Mouse (Mus musculus) neural tube, embryonic 13.5 days (tissue): ENCODE measurements at regions not wholly inside any gene's neighbourhood (a gene's known extent, or its start where the extent isn't known, plus 50 kb on each side); places are given as distances from the start of the nearest gene placed in this dataset.

Experiments used
- ATAC-seq: fragments of 200-750 bp; cut with Nextera tagmentation; 2 replicates; pipeline ENCODE4 v1.8.0; 2017; ENCODE audit warnings: low read depth, mild to moderate bottlenecking, moderate TSS enrichment, moderate library complexity
- H3K27ac ChIP-seq: fragments of 300-500 bp; sonication (generic); replicated peaks from 2 replicates; pipeline ENCODE4 v1.5.1; 2015; ENCODE audit warnings: moderate library complexity, mild to moderate bottlenecking, inconsistent platforms
- H3K27me3 ChIP-seq: fragments of 300-500 bp; sonication (generic); 2 replicates; pipeline ENCODE4 v1.6.1; 2015; ENCODE audit warnings: mild to moderate bottlenecking, inconsistent platforms
- H3K36me3 ChIP-seq: fragments of 300-500 bp; sonication (generic); 2 replicates; pipeline ENCODE4 v1.6.1; 2015; ENCODE audit warnings: mild to moderate bottlenecking, inconsistent platforms
- H3K4me1 ChIP-seq: fragments of 300-500 bp; sonication (generic); replicated peaks from 2 replicates; pipeline ENCODE4 v1.6.1; 2015; ENCODE audit warnings: inconsistent platforms
- H3K4me2 ChIP-seq: fragments of 300-500 bp; sonication (generic); 2 replicates; pipeline ENCODE4 v1.6.1; 2015; ENCODE audit warnings: inconsistent platforms, mild to moderate bottlenecking, moderate library complexity
- H3K4me3 ChIP-seq: fragments of 300-500 bp; sonication (generic); 2 replicates; pipeline ENCODE4 v1.5.1; 2015; ENCODE audit warnings: mild to moderate bottlenecking, inconsistent platforms
- H3K9ac ChIP-seq: fragments of 300-500 bp; sonication (generic); 2 replicates; pipeline ENCODE4 v1.6.1; 2015; ENCODE audit warnings: moderate library complexity, mild to moderate bottlenecking, inconsistent platforms
- H3K9me3 ChIP-seq: fragments of 300-500 bp; sonication (generic); 2 replicates; pipeline ENCODE4 v1.6.1; 2016; ENCODE audit warnings: inconsistent platforms
- WGBS: fragments of 180-500 bp; shearing (Covaris S2); methylation state at CpG from one replicate; pipeline ENCODE4 v1.1.7; 2015; 5-methylcytosine and 5-hydroxymethylcytosine counted together

- Histone ChIP-seq H3K36me3 (no peaks in the 10 kb centered on the region), H3K9ac (no peak overlapping the region), H3K4me1 (no peaks in the 10 kb centered on the region), H3K4me3 (no peak overlapping the region), H3K27ac (no peak overlapping the region), H3K4me2 (no peak overlapping the region), H3K27me3 (no peaks in the 10 kb centered on the region), H3K9me3 (no peaks in the 10 kb centered on the region)
- ATAC-seq = no peak
- WGBS = 87% methylated on average over 1 of the region's 1 CpGs
These were observed 525.0 kb upstream of the Grm7 start for GRCm38 (mm10) chr6:110120406-110120805.

GRCm38 (mm10) chr6:110132271-110132670 is 513.1 kb upstream of the Grm7 start:
- H3K4me3 ChIP-seq = no peak overlapping the region
- WGBS = 86% methylated on average over 3 of the region's 3 CpGs
- H3K9ac ChIP-seq = no peak overlapping the region
- H3K27ac ChIP-seq = no peak overlapping the region
- no peaks in the 10 kb centered on the region for H3K9me3 ChIP-seq
- H3K27me3 ChIP-seq = no peaks in the 10 kb centered on the region
- H3K4me2 ChIP-seq = no peak overlapping the region
- peaks cover 1% of the 10 kb centered on the region; the same call in 1 of the 2 replicates for H3K4me1 ChIP-seq
- no peak for ATAC-seq
- no peaks in the 10 kb centered on the region for H3K36me3 ChIP-seq

- no peak for ATAC-seq
- 86% methylated on average over 1 of the region's 1 CpGs for WGBS
- Histone ChIP-seq H3K4me1 (peaks cover 4% of the 10 kb centered on the region; the same call in 1 of the 2 replicates), H3K36me3 (no peaks in the 10 kb centered on the region), H3K27me3 (no peaks in the 10 kb centered on the region), H3K9me3 (no peaks in the 10 kb centered on the region), H3K4me3 (no peak overlapping the region), H3K9ac (no peak overlapping the region), H3K27ac (no peak overlapping the region), H3K4me2 (no peak overlapping the region)
These were observed 511.8 kb upstream of the Grm7 start for GRCm38 (mm10) chr6:110133587-110133986.

GRCm38 (mm10) chr6:110137043-110137650 is 508.2 kb upstream of the Grm7 start:
- WGBS = 23% methylated on average over 7 of the region's 7 CpGs
- Histone ChIP-seq H3K4me3 (no peak overlapping the region), H3K27me3 (no peaks in the 10 kb centered on the region), H3K9ac (no peak overlapping the region), H3K4me2 (no peak overlapping the region), H3K4me1 (peaks cover 4% of the 10 kb centered on the region; the same call in 1 of the 2 replicates), H3K9me3 (no peaks in the 10 kb centered on the region), H3K36me3 (no peaks in the 10 kb centered on the region), H3K27ac (no peak overlapping the region)
- ATAC-seq = no peak

GRCm38 (mm10) chr6:110139396-110139795 is 506.0 kb upstream of the Grm7 start:
- H3K9me3 ChIP-seq = no peaks in the 10 kb centered on the region
- H3K27ac ChIP-seq = no peak overlapping the region
- no peaks in the 10 kb centered on the region for H3K36me3 ChIP-seq
- H3K9ac ChIP-seq = no peak overlapping the region
- no peak for ATAC-seq
- H3K27me3 ChIP-seq = no peaks in the 10 kb centered on the region
- WGBS = 90% methylated on average over 2 of the region's 2 CpGs
- H3K4me3 ChIP-seq = no peak overlapping the region
- H3K4me2 ChIP-seq = no peak overlapping the region
- H3K4me1 ChIP-seq = peaks cover 4% of the 10 kb centered on the region; the same call in 1 of the 2 replicates

GRCm38 (mm10) chr6:110168539-110168938 is 476.8 kb upstream of the Grm7 start:
- WGBS = 75% methylated on average over 2 of the region's 2 CpGs
- H3K27ac ChIP-seq = no peak overlapping the region
- ATAC-seq = no peak
- H3K4me3 ChIP-seq = no peak overlapping the region
- H3K36me3 ChIP-seq = no peaks in the 10 kb centered on the region
- H3K4me2 ChIP-seq = no peak overlapping the region
- no peak overlapping the region for H3K9ac ChIP-seq
- no peaks in the 10 kb centered on the region for H3K9me3 ChIP-seq
- no peaks in the 10 kb centered on the region for H3K27me3 ChIP-seq
- no peaks in the 10 kb centered on the region for H3K4me1 ChIP-seq

GRCm38 (mm10) chr6:110205973-110206372 is 439.4 kb upstream of the Grm7 start:
- no peak overlapping the region for H3K4me3 ChIP-seq
- H3K9ac ChIP-seq = no peak overlapping the region
- no peak overlapping the region for H3K4me2 ChIP-seq
- ATAC-seq = peak; percentile 61; the same call in 1 of the 2 replicates
- no peak overlapping the region for H3K27ac ChIP-seq
- 50% methylated on average over 2 of the region's 2 CpGs for WGBS
- H3K4me1 ChIP-seq = no peaks in the 10 kb centered on the region; the same call in 1 of the 2 replicates
- H3K9me3 ChIP-seq = no peaks in the 10 kb centered on the region
- H3K27me3 ChIP-seq = no peaks in the 10 kb centered on the region
- no peaks in the 10 kb centered on the region for H3K36me3 ChIP-seq

GRCm38 (mm10) chr6:110208822-110209221 is 436.6 kb upstream of the Grm7 start:
- no peaks in the 10 kb centered on the region; the same call in 1 of the 2 replicates for H3K4me1 ChIP-seq
- H3K27ac ChIP-seq = no peak overlapping the region
- WGBS = 83% methylated on average over 1 of the region's 1 CpGs
- H3K27me3 ChIP-seq = no peaks in the 10 kb centered on the region
- H3K4me2 ChIP-seq = no peak overlapping the region
- no peaks in the 10 kb centered on the region for H3K36me3 ChIP-seq
- no peak for ATAC-seq
- no peaks in the 10 kb centered on the region for H3K9me3 ChIP-seq
- H3K4me3 ChIP-seq = no peak overlapping the region
- H3K9ac ChIP-seq = no peak overlapping the region

GRCm38 (mm10) chr6:110247490-110247889 is 397.9 kb upstream of the Grm7 start:
- Histone ChIP-seq H3K9me3 (no peaks in the 10 kb centered on the region), H3K27me3 (no peaks in the 10 kb centered on the region), H3K4me1 (no peaks in the 10 kb centered on the region), H3K36me3 (no peaks in the 10 kb centered on the region), H3K4me2 (no peak overlapping the region), H3K9ac (no peak overlapping the region), H3K27ac (no peak overlapping the region), H3K4me3 (no peak overlapping the region)
- WGBS = 58% methylated on average over 1 of the region's 1 CpGs
- ATAC-seq = no peak

GRCm38 (mm10) chr6:110296549-110296948 is 348.8 kb upstream of the Grm7 start:
- no peaks in the 10 kb centered on the region for H3K9me3 ChIP-seq
- 84% methylated on average over 2 of the region's 2 CpGs for WGBS
- H3K4me1 ChIP-seq = no peaks in the 10 kb centered on the region
- H3K36me3 ChIP-seq = no peaks in the 10 kb centered on the region
- no peak overlapping the region for H3K4me2 ChIP-seq
- no peak overlapping the region for H3K27ac ChIP-seq
- H3K4me3 ChIP-seq = no peak overlapping the region
- H3K27me3 ChIP-seq = no peaks in the 10 kb centered on the region
- ATAC-seq = no peak
- no peak overlapping the region for H3K9ac ChIP-seq
